Mouse (Mus musculus) intestine, embryonic 16.5 days (tissue): ENCODE measurements at regions not wholly inside any gene's neighbourhood (a gene's known extent, or its start where the extent isn't known, plus 50 kb on each side); places are given as distances from the start of the nearest gene placed in this dataset.

ENCODE experiments used
- ATAC-seq: fragments of 200-750 bp; cut with Nextera tagmentation; 2 replicates; pipeline ENCODE4 v1.8.0; 2017; ENCODE audit warnings: moderate TSS enrichment, moderate library complexity
- H3K27ac ChIP-seq: fragments of 300-500 bp; sonication (generic); 2 replicates; pipeline ENCODE4 v1.5.1; 2014; ENCODE audit warnings: mild to moderate bottlenecking, low read length
- H3K27me3 ChIP-seq: fragments of 300-500 bp; sonication (generic); replicated peaks from 2 replicates; pipeline ENCODE4 v1.6.1; 2014; ENCODE audit warnings: low read length, control low read depth, mixed read lengths; ENCODE audit not compliant: control insufficient read depth, insufficient read depth
- H3K36me3 ChIP-seq: fragments of 300-500 bp; sonication (generic); 2 replicates; pipeline ENCODE4 v1.6.1; 2014; ENCODE audit warnings: low read length, control low read depth; ENCODE audit not compliant: control insufficient read depth, insufficient read depth
- H3K4me1 ChIP-seq: fragments of 300-500 bp; sonication (generic); 2 replicates; pipeline ENCODE4 v1.6.1; 2014; ENCODE audit warnings: low read length, control low read depth, mixed read lengths; ENCODE audit not compliant: control insufficient read depth, insufficient read depth
- H3K4me2 ChIP-seq: fragments of 300-500 bp; sonication (generic); 2 replicates; pipeline ENCODE4 v1.6.1; 2014; ENCODE audit warnings: low read depth, low read length, control low read depth
- H3K4me3 ChIP-seq: fragments of 300-500 bp; sonication (generic); 2 replicates; pipeline ENCODE4 v1.5.1; 2014; ENCODE audit warnings: mild to moderate bottlenecking, low read length
- H3K9ac ChIP-seq: fragments of 300-500 bp; sonication (generic); 2 replicates; pipeline ENCODE4 v1.6.1; 2014; ENCODE audit warnings: low read depth, low read length
- H3K9me3 ChIP-seq: fragments of 300-500 bp; sonication (generic); 2 replicates; pipeline ENCODE4 v1.6.1; 2016; ENCODE audit warnings: low read length, control low read depth; ENCODE audit not compliant: control insufficient read depth
- WGBS: fragments of 180-500 bp; shearing (Covaris S2); extraction: QIAGEN DNeasy Blood & Tissue Kit; methylation state at CpG from one replicate; pipeline ENCODE4 v1.1.7; 2014; 5-methylcytosine and 5-hydroxymethylcytosine counted together

DNA sequence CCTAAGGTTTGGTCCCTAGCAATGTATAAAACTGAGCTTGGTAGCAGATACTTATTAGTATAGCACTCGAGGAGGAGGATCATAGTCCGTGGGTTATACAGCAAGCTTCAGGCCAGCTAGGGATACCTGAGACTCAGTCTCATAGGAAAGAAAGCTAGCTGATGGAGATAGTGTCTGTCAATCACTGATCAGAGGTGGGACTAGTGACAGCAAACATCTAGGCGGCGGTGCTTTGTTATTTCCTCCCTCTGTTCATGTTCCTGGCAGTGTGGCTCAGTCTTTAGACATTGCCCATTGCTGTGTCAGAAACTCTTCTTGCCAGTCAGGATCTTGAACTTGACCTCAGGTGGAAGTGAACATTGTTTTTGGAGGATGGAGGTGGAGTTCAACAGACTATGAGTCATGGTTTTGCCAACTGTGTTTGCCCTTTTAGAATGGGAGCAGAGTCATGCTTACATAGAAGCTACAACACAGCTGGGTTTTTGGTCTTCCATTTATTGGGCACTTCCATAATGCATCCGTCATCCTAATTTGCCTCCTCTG, 1315.8 kb upstream of the A1bg start:
- no peaks in the 10 kb centered on the region for H3K9me3 ChIP-seq
- H3K9ac ChIP-seq, result no peak overlapping the region
- 81% methylated on average over 5 of the region's 5 CpGs for WGBS
- H3K27ac ChIP-seq, result no peak overlapping the region
- H3K27me3 ChIP-seq, result no peaks in the 10 kb centered on the region
- no peak overlapping the region for H3K4me2 ChIP-seq
- H3K4me1 ChIP-seq, result no peaks in the 10 kb centered on the region
- H3K4me3 ChIP-seq, result no peak overlapping the region
- no peak for ATAC-seq
- H3K36me3 ChIP-seq, result no peaks in the 10 kb centered on the region; the same call in 1 of the 2 replicates

DNA sequence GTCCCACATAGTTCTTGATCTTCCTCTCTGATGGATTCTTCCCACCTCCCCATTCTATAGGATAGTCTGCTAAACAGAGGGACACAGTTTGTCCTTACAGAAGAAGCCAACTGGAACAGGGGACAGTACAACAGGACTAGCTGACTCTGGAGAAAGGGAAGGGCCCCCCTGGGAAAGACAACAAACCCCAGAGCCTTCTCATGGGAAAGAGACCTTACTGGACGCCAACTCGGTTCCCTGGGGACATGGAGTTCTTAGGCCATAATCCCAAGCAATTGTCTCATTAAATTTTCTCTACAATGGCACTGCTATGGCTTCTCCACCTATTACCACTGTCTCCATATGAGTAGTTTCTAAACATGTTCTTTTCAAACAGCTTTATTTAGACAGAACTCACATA, 1313.2 kb upstream of the A1bg start:
- no peak for ATAC-seq
- H3K27ac ChIP-seq, result no peak overlapping the region
- no peak overlapping the region for H3K4me2 ChIP-seq
- no peaks in the 10 kb centered on the region for H3K9me3 ChIP-seq
- no peaks in the 10 kb centered on the region for H3K27me3 ChIP-seq
- H3K4me1 ChIP-seq, result no peaks in the 10 kb centered on the region
- no peak overlapping the region for H3K9ac ChIP-seq
- H3K4me3 ChIP-seq, result no peak overlapping the region
- H3K36me3 ChIP-seq, result no peaks in the 10 kb centered on the region
- 91% methylated on average over 2 of the region's 2 CpGs for WGBS

DNA sequence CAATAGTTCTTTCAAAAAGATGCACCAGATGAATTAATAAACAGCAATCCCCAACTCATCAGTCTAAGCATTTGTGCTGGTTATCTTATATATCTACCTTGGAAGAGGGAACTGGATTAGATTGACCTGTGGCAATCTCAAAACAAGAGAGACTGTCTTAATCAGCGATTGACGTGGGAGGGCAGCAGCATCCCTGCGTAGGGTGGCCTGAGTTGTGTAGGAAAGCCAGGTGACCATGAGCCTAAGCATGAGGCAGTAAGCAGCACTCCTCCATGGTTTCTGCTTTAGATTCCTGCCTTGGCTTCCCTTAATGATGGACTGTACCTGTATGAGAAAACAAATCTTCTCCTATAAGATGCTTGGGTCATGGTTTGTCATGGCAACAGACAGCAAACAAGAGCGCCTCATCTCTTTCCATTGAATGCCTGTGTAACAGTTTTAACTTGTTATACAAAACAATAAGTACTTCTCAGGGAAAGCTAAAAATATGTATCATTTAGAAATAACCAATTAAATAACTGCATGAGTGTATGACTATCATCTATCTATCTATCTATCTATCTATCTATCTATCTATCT, 1311.5 kb upstream of the A1bg start:
- no peak overlapping the region for H3K4me3 ChIP-seq
- 97% methylated on average over 4 of the region's 4 CpGs for WGBS
- ATAC-seq, result no peak
- H3K27me3 ChIP-seq, result no peaks in the 10 kb centered on the region
- H3K36me3 ChIP-seq, result no peaks in the 10 kb centered on the region
- no peak overlapping the region for H3K27ac ChIP-seq
- no peaks in the 10 kb centered on the region for H3K4me1 ChIP-seq
- H3K9ac ChIP-seq, result no peak overlapping the region
- H3K9me3 ChIP-seq, result no peaks in the 10 kb centered on the region
- H3K4me2 ChIP-seq, result no peak overlapping the region

DNA sequence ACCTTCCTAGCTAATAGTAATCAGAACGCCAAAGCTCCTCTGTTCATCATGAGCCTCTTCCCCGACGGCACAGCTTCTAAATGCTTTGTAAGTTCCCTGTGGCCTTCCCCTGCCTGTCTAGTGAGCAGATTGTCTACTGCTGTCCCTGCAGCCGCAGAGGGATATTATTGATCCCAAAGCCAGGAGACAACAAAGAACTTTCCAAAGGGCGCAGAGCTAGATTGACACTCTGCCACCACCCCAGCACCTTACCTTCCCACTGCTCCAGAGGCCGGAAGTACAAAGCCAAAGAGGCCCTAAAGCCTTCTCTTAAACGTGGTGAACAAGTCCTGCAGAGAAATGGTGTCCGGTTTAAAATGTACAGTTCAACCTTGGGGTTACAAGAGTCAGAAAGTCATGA, 1310.3 kb upstream of the A1bg start:
- H3K9ac ChIP-seq, result no peak overlapping the region
- no peaks in the 10 kb centered on the region for H3K36me3 ChIP-seq
- no peak for ATAC-seq
- no peaks in the 10 kb centered on the region for H3K27me3 ChIP-seq
- no peaks in the 10 kb centered on the region for H3K4me1 ChIP-seq
- H3K4me2 ChIP-seq, result no peak overlapping the region
- H3K9me3 ChIP-seq, result no peaks in the 10 kb centered on the region
- H3K4me3 ChIP-seq, result no peak overlapping the region
- 69% methylated on average over 8 of the region's 8 CpGs for WGBS
- H3K27ac ChIP-seq, result no peak overlapping the region

DNA sequence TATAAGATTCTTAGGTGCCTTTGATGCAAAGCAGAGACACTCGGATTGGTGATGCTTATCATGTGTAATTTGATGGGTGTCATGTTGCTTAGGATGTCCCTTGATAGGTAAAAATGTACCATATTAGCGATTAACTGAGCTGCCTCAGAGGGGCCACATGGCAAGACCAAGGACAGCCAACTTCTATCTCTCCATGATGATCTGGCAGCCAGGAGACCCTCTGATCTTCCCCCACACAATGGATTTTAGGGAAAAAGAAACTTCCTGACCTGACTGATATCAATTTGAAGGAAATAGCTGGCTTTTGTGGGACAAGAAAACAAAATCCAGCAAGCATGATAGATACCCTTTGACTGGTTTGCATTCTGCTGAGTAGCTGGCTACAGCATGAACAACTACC, 1308.9 kb upstream of the A1bg start:
- no peak overlapping the region for H3K9ac ChIP-seq
- H3K4me2 ChIP-seq, result no peak overlapping the region
- H3K27ac ChIP-seq, result no peak overlapping the region
- no peaks in the 10 kb centered on the region for H3K36me3 ChIP-seq
- H3K27me3 ChIP-seq, result no peaks in the 10 kb centered on the region
- no peak overlapping the region for H3K4me3 ChIP-seq
- 79% methylated on average over 2 of the region's 2 CpGs for WGBS
- H3K9me3 ChIP-seq, result no peaks in the 10 kb centered on the region
- no peaks in the 10 kb centered on the region for H3K4me1 ChIP-seq
- no peak for ATAC-seq

DNA sequence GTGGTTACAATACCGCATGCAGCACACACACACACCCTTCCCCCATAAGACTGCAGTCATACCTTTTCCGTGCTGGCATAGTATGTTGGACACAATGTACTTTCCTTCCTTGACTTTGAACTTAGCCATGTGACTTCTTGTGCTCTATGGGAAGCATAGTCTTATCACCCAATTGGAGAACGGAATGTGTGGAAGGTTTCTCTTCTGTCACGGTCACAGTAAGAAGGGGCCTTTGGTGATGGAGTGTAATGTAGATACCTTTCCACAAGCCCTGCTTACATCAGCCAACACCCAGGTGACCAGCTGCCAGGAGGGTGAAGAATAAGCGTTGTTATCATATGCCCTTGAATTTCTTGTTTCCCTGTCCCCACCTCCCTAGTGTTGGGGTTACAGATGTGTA, 1308.0 kb upstream of the A1bg start:
- 0 out of 2 replicates have a peak, but pooled peaks have one; percentile 52 for ATAC-seq
- Histone ChIP-seq H3K4me3 (no peak overlapping the region), H3K9me3 (no peaks in the 10 kb centered on the region), H3K27me3 (no peaks in the 10 kb centered on the region), H3K4me2 (no peak overlapping the region), H3K27ac (no peak overlapping the region), H3K36me3 (no peaks in the 10 kb centered on the region), H3K9ac (no peak overlapping the region), H3K4me1 (no peaks in the 10 kb centered on the region)
- WGBS, result 89% methylated on average over 5 of the region's 5 CpGs

DNA sequence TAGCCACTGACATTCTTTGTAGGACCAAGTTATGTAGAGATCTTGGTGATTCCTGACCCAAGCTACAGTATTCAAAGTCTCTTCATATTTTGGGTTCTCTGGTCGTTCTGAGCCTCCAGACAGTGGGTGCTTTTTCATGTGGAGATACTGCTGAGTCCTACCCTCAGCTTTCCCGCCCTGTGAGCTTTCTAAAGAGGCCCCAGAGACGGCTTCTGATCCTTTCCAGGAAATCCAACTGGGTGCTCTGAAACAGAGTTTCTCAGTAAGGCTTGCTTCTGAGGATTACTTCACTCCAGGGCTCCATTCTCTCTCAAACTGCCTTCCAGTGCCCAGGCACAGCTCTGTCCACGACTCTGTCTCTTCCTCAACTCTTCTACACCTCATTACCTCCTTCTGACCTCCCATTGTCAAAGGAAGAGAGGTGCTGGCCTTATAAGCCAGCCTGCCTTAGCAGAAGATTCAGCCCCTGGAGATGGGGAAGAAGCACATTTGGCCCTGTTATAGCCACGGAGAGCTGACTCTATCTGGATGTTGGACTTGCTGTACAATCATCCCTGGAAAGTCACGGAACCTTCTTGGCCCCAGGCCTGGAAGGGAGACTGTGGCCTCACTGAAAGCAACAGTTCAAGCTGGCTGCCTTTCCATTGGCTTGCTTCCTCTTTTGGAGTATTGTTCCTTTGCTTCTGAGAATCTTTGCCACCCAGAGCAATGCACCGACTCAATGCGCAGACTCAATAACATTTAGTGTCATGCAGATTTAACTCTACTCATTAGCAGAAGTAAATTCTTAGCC, 1306.9 kb upstream of the A1bg start:
- WGBS, result 82% methylated on average over 8 of the region's 8 CpGs
- no peak overlapping the region for H3K9ac ChIP-seq
- H3K27ac ChIP-seq, result no peak overlapping the region
- no peaks in the 10 kb centered on the region for H3K36me3 ChIP-seq
- no peak for ATAC-seq
- no peaks in the 10 kb centered on the region for H3K27me3 ChIP-seq
- H3K9me3 ChIP-seq, result no peaks in the 10 kb centered on the region
- no peak overlapping the region for H3K4me3 ChIP-seq
- H3K4me2 ChIP-seq, result no peak overlapping the region
- no peaks in the 10 kb centered on the region for H3K4me1 ChIP-seq

DNA sequence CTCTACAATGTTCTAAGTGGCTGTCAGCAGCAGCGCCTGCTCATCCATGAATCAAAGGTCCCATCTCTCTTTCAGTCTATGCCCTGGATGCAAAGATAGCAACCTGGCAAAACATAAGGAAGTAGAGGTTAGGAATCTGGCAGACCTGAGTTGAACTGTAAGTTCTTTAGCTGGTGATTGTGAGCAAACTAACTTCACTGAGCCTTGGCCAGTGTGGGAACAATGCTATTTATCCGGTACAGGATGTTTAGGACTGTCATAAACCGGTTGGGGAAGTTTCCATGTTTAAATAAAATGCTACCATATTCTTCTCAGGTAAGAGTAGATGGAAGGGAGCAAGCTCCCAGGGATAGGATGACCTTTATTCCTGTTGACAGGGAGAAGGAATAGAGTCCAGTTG, 1306.2 kb upstream of the A1bg start:
- no peak overlapping the region for H3K4me2 ChIP-seq
- WGBS, result 91% methylated on average over 3 of the region's 3 CpGs
- no peak for ATAC-seq

DNA sequence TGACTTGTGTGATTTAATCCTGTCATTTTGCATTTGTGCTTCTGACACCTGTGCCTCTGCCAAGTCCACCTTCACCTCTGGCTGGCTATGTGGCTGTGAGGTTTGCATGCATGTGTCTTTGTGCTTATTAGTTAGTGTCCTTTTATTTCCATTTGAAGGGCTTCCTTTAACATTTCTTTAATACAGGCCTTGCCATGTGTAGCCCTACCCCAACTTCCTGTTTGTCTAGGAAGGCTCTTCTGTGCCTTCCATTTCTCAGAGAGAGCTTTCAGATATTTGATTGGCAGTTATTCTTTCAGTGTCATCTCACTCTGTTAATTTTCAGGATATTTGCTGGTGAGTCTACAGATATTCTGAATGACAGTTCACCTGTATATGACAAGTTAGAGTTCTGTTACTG, 1302.0 kb upstream of the A1bg start:
- Histone ChIP-seq H3K4me2 (no peak overlapping the region), H3K4me1 (no peaks in the 10 kb centered on the region), H3K9ac (no peak overlapping the region), H3K27ac (no peak overlapping the region), H3K36me3 (no peaks in the 10 kb centered on the region), H3K27me3 (no peaks in the 10 kb centered on the region), H3K9me3 (no peaks in the 10 kb centered on the region), H3K4me3 (no peak overlapping the region)
- no peak for ATAC-seq

More for the DNA sequence above, 1306.2 kb upstream of the A1bg start:
- H3K9ac ChIP-seq, result no peak overlapping the region
- no peaks in the 10 kb centered on the region for H3K4me1 ChIP-seq
- no peak overlapping the region for H3K27ac ChIP-seq
- H3K9me3 ChIP-seq, result no peaks in the 10 kb centered on the region
- no peak overlapping the region for H3K4me3 ChIP-seq
- no peaks in the 10 kb centered on the region for H3K36me3 ChIP-seq
- no peaks in the 10 kb centered on the region for H3K27me3 ChIP-seq
